Mouse (Mus musculus) C2C12 (cell line): ENCODE measurements around the gene Irs3.

ENCODE experiments used
- CEBPB ChIP-seq: IDR thresholded peaks from one replicate; pipeline ENCODE4 v1.6.1; 2011; ENCODE audit warnings: low read depth, mild to moderate bottlenecking, control low read depth, moderate library complexity
- CTCF ChIP-seq: IDR thresholded peaks from one replicate; pipeline ENCODE4 v1.5.1; 2011; ENCODE audit not compliant: control insufficient read depth, insufficient read depth, insufficient read length
- MYOD1 ChIP-seq: IDR thresholded peaks from one replicate; pipeline ENCODE4 v1.6.1; 2011; ENCODE audit warnings: low read depth; ENCODE audit not compliant: control insufficient read depth, insufficient read length
- USF1 ChIP-seq: IDR thresholded peaks from one replicate; pipeline ENCODE4 v1.6.1; 2011; ENCODE audit warnings: low read depth, mild to moderate bottlenecking, control low read depth, moderate library complexity

DNA sequence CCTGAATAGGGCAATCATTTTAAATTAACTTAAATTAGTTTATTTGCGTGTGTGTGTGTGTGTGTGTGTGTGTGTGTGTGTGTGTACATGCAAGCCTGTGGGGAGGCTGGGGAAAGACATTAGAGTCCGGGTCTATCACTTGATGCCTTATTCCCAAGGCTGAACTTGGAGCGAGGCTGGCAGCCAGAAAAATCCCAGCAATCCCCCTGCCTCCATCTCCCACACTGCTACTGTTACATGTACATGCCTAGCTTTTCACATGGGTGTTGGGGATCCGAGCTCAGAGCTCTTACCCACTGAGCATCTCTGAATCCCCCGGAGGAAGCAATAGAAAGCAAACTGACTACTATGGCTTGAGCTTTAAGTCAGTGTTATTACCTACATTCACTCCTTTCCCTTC, 26.8 kb upstream of the Irs3 start:
- no peak for TF ChIP-seq USF1
- TF ChIP-seq CTCF: no peak
- no peak for TF ChIP-seq CEBPB
- TF ChIP-seq MYOD1: no peak
